ENCODE assay signal across 9 mouse cellular contexts in genomic region chr13:55178556-55178955, GRCm38 (mm10). TPM values are rescaled to one million over a fixed set of nuclear protein-coding genes. Genes with fewer than 3 reads are reported as not detected.
DNase-seq lines count a peak whose midpoint lies in the region; ATAC-seq and TF ChIP-seq lines count a peak whose summit lies in the region.
"Had no signal": no experiment of that assay in that cellular context is flagged by ENCODE, and none has a peak within 500 bp of the region (broad histone marks: within the 10 kb centered on the region; RNA-seq: fewer than 3 reads in every experiment).

No protein-coding gene starts in this region.

- no peak for TF ChIP-seq POLR2A in cerebellum, adult 2 months (IDR thresholded peaks at IDR 0.05; ENCODE audit: borderline replicate concordance, insufficient read depth, low read length)
- no peak for TF ChIP-seq POLR2A in kidney, adult 2 months (IDR thresholded peaks at IDR 0.05; ENCODE audit: low read depth, low read length)

- H3K9ac ChIP-seq in ES-E14 (ENCODE audit: insufficient read depth, low read depth, low read length, poor library complexity, severe bottlenecking): no peak overlapping the region
- H3K9ac ChIP-seq in forebrain, postnatal 0 days: no peak overlapping the region
- no peak overlapping the region for H3K9ac ChIP-seq in limb, embryonic 11.5 days (ENCODE audit: low read length)
- no peak overlapping the region for H3K9ac ChIP-seq in stomach, postnatal 0 days (ENCODE audit: low read length)

- H3K36me3 ChIP-seq in ES-E14 (ENCODE audit: control insufficient read depth, insufficient read depth, low read length, poor library complexity, severe bottlenecking): no peaks in the 10 kb centered on the region
- no peaks in the 10 kb centered on the region for H3K36me3 ChIP-seq in forebrain, postnatal 0 days (ENCODE audit: insufficient read depth)
- H3K36me3 ChIP-seq in kidney, adult 2 months (ENCODE audit: control insufficient read depth, insufficient read depth, low read length): no peaks in the 10 kb centered on the region
- no peaks in the 10 kb centered on the region for H3K36me3 ChIP-seq in limb, embryonic 11.5 days (ENCODE audit: control insufficient read depth, insufficient read depth, low read length)
- no peaks in the 10 kb centered on the region for H3K36me3 ChIP-seq in stomach, postnatal 0 days (ENCODE audit: control insufficient read depth, insufficient read depth, low read length)

- no peaks in the 10 kb centered on the region for H3K27me3 ChIP-seq in cerebellum, adult 2 months (ENCODE audit: control insufficient read depth, insufficient read depth, low read length)
- no peaks in the 10 kb centered on the region for H3K27me3 ChIP-seq in forebrain, postnatal 0 days (ENCODE audit: insufficient read depth, low read length)
- H3K27me3 ChIP-seq in kidney, adult 2 months (replicated peaks; ENCODE audit: control insufficient read depth, insufficient read depth, low read length): no peaks in the 10 kb centered on the region
- H3K27me3 ChIP-seq in limb, embryonic 11.5 days (ENCODE audit: control insufficient read depth, insufficient read depth, low read length): no peaks in the 10 kb centered on the region
- no peaks in the 10 kb centered on the region for H3K27me3 ChIP-seq in stomach, postnatal 0 days (ENCODE audit: control insufficient read depth, insufficient read depth, low read length)

- WGBS in cerebellum, adult 2 months: 44% methylated on average over 2 of the region's 2 CpGs
- WGBS in forebrain, postnatal 0 days: 36% methylated on average over 2 of the region's 2 CpGs
- 41% methylated on average over 2 of the region's 2 CpGs for WGBS in kidney, adult 2 months
- WGBS in limb, embryonic 11.5 days: 31% methylated on average over 2 of the region's 2 CpGs
- WGBS in stomach, postnatal 0 days: 31% methylated on average over 2 of the region's 2 CpGs

- in situ Hi-C loops in ES-E14 (cut with MboI; ENCODE audit: low sequenced_read_pairs in 2 of 2, unreplicated experiment in 2 of 2): no loop called here

- ATAC-seq in forebrain, postnatal 0 days: no peak
- no peak for ATAC-seq in limb, embryonic 11.5 days (ENCODE audit: insufficient number of reproducible peaks, low FRiP score, low TSS enrichment, low read depth)
- ATAC-seq in monocyte, adult 5-6 weeks (replicated peaks; ENCODE audit: insufficient number of reproducible peaks, low FRiP score, low TSS enrichment, poor library complexity, severe bottlenecking): peak; percentile 60; the same call in 1 of the 2 replicates
- ATAC-seq in stomach, postnatal 0 days (ENCODE audit: low FRiP score, low TSS enrichment): peak; percentile 19; the same call in 1 of the 2 replicates

- H3K4me3 ChIP-seq in ES-E14 (ENCODE audit: insufficient read depth in 1 of 2, low read depth in 1 of 2, low read length in 2 of 2, poor library complexity in 1 of 2, severe bottlenecking in 1 of 2): no peak overlapping the region
- no peak overlapping the region for H3K4me3 ChIP-seq in cerebellum, adult 2 months (replicated peaks; ENCODE audit: insufficient read depth, low read depth, low read length)
- H3K4me3 ChIP-seq in forebrain, postnatal 0 days (ENCODE audit: low read depth, low read length): no peak overlapping the region
- no peak overlapping the region for H3K4me3 ChIP-seq in kidney, adult 2 months (ENCODE audit: insufficient read depth, low read depth, low read length)
- no peak overlapping the region for H3K4me3 ChIP-seq in limb, embryonic 11.5 days (ENCODE audit: low read depth, low read length)
- no peak overlapping the region for H3K4me3 ChIP-seq in stomach, postnatal 0 days (ENCODE audit: low read depth, low read length)

- H3K4me1 ChIP-seq in ES-E14 (ENCODE audit: control insufficient read depth in 2 of 2, insufficient read depth in 2 of 2, low read length in 2 of 2, poor library complexity in 1 of 2): peaks cover 2 to 11% of the 10 kb centered on the region in 2 experiments
- H3K4me1 ChIP-seq in cerebellum, adult 2 months (ENCODE audit: control insufficient read depth, insufficient read depth, low read length): peaks cover 6% of the 10 kb centered on the region
- no peaks in the 10 kb centered on the region for H3K4me1 ChIP-seq in forebrain, postnatal 0 days (ENCODE audit: insufficient read depth)
- H3K4me1 ChIP-seq in kidney, adult 2 months (ENCODE audit: control insufficient read depth, insufficient read depth, low read length): no peaks in the 10 kb centered on the region
- no peaks in the 10 kb centered on the region for H3K4me1 ChIP-seq in limb, embryonic 11.5 days (ENCODE audit: control insufficient read depth, insufficient read depth, low read length)
- no peaks in the 10 kb centered on the region for H3K4me1 ChIP-seq in stomach, postnatal 0 days (replicated peaks; ENCODE audit: control insufficient read depth, insufficient read depth)

- H3K4me2 ChIP-seq in forebrain, postnatal 0 days (ENCODE audit: low read depth): no peak overlapping the region
- no peak overlapping the region for H3K4me2 ChIP-seq in limb, embryonic 11.5 days (ENCODE audit: low read depth, severe bottlenecking)
- no peak overlapping the region for H3K4me2 ChIP-seq in stomach, postnatal 0 days (replicated peaks; ENCODE audit: low read depth)

- DNase-seq in 3134 (ENCODE audit: extremely low read depth, insufficient read length, low spot score): peak; percentile 32
- DNase-seq in ES-E14 (ENCODE audit: low read depth, low spot score): peak; percentile 84
- peak; percentile 65 to 76 for DNase-seq in cerebellum, adult 2 months
- DNase-seq in forebrain, postnatal 0 days: peak; percentile 86
- peak; percentile 85 for DNase-seq in kidney, adult 2 months
- DNase-seq in limb, embryonic 11.5 days (ENCODE audit: low spot score): peak; percentile 84
- DNase-seq in stomach, postnatal 0 days (ENCODE audit: low spot score): peak; percentile 81

- H3K27ac ChIP-seq in ES-E14 (ENCODE audit: insufficient read depth, low read depth, low read length, poor library complexity, severe bottlenecking): no peak overlapping the region
- H3K27ac ChIP-seq in cerebellum, adult 2 months (ENCODE audit: insufficient read depth, low read length): no peak overlapping the region
- no peak overlapping the region for H3K27ac ChIP-seq in forebrain, postnatal 0 days (ENCODE audit: low read depth, low read length)
- no peak overlapping the region for H3K27ac ChIP-seq in kidney, adult 2 months (ENCODE audit: insufficient read depth, low read depth, low read length)
- H3K27ac ChIP-seq in limb, embryonic 11.5 days (replicated peaks; ENCODE audit: low read depth, low read length): no peak overlapping the region
- no peak overlapping the region for H3K27ac ChIP-seq in stomach, postnatal 0 days (replicated peaks)

- TF ChIP-seq CTCF in cerebellum, adult 2 months (IDR thresholded peaks at IDR 0.05; ENCODE audit: borderline replicate concordance, insufficient read depth, low read depth, low read length): peak; percentile 90
- TF ChIP-seq CTCF in forebrain, postnatal 0 days (IDR thresholded peaks at IDR 0.05; ENCODE audit: low read depth): peak; percentile 91
- TF ChIP-seq CTCF in kidney, adult 2 months (conservative IDR thresholded peaks at IDR 0.05; ENCODE audit: insufficient read depth, insufficient read length, low read depth, low read length): peak; percentile 93
- peak; percentile 91 for TF ChIP-seq CTCF in stomach, postnatal 0 days (IDR thresholded peaks at IDR 0.05; ENCODE audit: low read depth)

- no peak for TF ChIP-seq EP300 in stomach, postnatal 0 days (optimal IDR thresholded peaks at IDR 0.05)

- no peaks in the 10 kb centered on the region for H3K9me3 ChIP-seq in ES-E14 (ENCODE audit: control insufficient read depth, insufficient read depth, low read depth, low read length)
- no peaks in the 10 kb centered on the region for H3K9me3 ChIP-seq in forebrain, postnatal 0 days (ENCODE audit: low read length)
- no peaks in the 10 kb centered on the region for H3K9me3 ChIP-seq in limb, embryonic 11.5 days (ENCODE audit: control insufficient read depth, low read length)
- no peaks in the 10 kb centered on the region for H3K9me3 ChIP-seq in stomach, postnatal 0 days (ENCODE audit: control insufficient read depth, low read length)

TF ChIP-seq in ES-E14, 5 proteins besides CTCF, POLR2A, EP300 and RAD21:
- TF ChIP-seq MAFK (IDR thresholded peaks at IDR 0.05; ENCODE audit: insufficient read depth, low read depth, low read length) (no peak), HCFC1 (IDR thresholded peaks at IDR 0.05; ENCODE audit: borderline replicate concordance, insufficient read depth, low read length) (no peak), CHD2 (IDR thresholded peaks at IDR 0.05; ENCODE audit: low read depth, low read length) (no peak), ZNF384 (IDR thresholded peaks at IDR 0.05; ENCODE audit: low read depth, low read length) (no peak), ZC3H11A (IDR thresholded peaks at IDR 0.05; ENCODE audit: borderline replicate concordance, low read depth, low read length) (peak; percentile 40; the same call in 1 of the 2 replicates)

RNA-seq across cellular contexts. Expression of gene Fgfr4, which starts 26.1 kb away (rescaled TPM):
- total RNA-seq in ES-E14 (2012; rRNA removed): 1.8 and 2.4 TPM in 2 replicates
- 0.05 and 0.16 TPM in 2 replicates for polyA plus RNA-seq in cerebellum, adult 2 months (2012; rRNA removed)
- 0.08 and 0.19 TPM in 2 replicates for total RNA-seq in forebrain, postnatal 0 days (2014; rRNA removed)
- 0.33 and 0.40 TPM in 2 replicates for polyA plus RNA-seq in forebrain, postnatal 0 days (2015; fragmentation: Nextera tagmentation; extraction: Ambion mirVana)
- polyA plus RNA-seq in kidney, adult 2 months (2012; rRNA removed): 35.3 and 43.5 TPM in 2 replicates
- 3.9 and 4.4 TPM in 2 replicates for polyA plus RNA-seq in limb, embryonic 11.5 days (2014; fragmentation: Nextera tagmentation; extraction: Ambion mirVana)
- total RNA-seq in monocyte, adult 5-6 weeks (2017): not detected in 3 replicates
- polyA plus RNA-seq in stomach, postnatal 0 days (2015; fragmentation: Nextera tagmentation; extraction: Ambion mirVana): 1.4 and 1.6 TPM in 2 replicates

RNA-seq across cellular contexts. Expression of gene Nsd1, which starts 31.0 kb away (rescaled TPM):
- total RNA-seq in ES-E14 (2012; rRNA removed): 120 and 135 TPM in 2 replicates
- 47.5 and 49.5 TPM in 2 replicates for polyA plus RNA-seq in cerebellum, adult 2 months (2012; rRNA removed)
- total RNA-seq in forebrain, postnatal 0 days (2014; rRNA removed): 81.2 and 104 TPM in 2 replicates
- 37.5 and 48.2 TPM in 2 replicates for polyA plus RNA-seq in forebrain, postnatal 0 days (2015; fragmentation: Nextera tagmentation; extraction: Ambion mirVana)
- polyA plus RNA-seq in kidney, adult 2 months (2012; rRNA removed): 17.6 and 19.6 TPM in 2 replicates
- 69.0 and 70.0 TPM in 2 replicates for polyA plus RNA-seq in limb, embryonic 11.5 days (2014; fragmentation: Nextera tagmentation; extraction: Ambion mirVana)
- 102 to 173 TPM (median 158 TPM) in 3 replicates for total RNA-seq in monocyte, adult 5-6 weeks (2017)
- polyA plus RNA-seq in stomach, postnatal 0 days (2015; fragmentation: Nextera tagmentation; extraction: Ambion mirVana): 33.7 and 35.0 TPM in 2 replicates

RNA-seq across cellular contexts. Expression of gene Gm17617, which starts 45.2 kb away (rescaled TPM):
- not detected in 2 replicates for total RNA-seq in ES-E14 (2012; rRNA removed)
- not detected in 2 replicates for polyA plus RNA-seq in cerebellum, adult 2 months (2012; rRNA removed)
- total RNA-seq in forebrain, postnatal 0 days (2014; rRNA removed): not detected in 2 replicates
- not detected in 2 replicates for polyA plus RNA-seq in forebrain, postnatal 0 days (2015; fragmentation: Nextera tagmentation; extraction: Ambion mirVana)
- not detected in 2 replicates for polyA plus RNA-seq in kidney, adult 2 months (2012; rRNA removed)
- not detected in 2 replicates for polyA plus RNA-seq in limb, embryonic 11.5 days (2014; fragmentation: Nextera tagmentation; extraction: Ambion mirVana)
- not detected in 3 replicates for total RNA-seq in monocyte, adult 5-6 weeks (2017)
- not detected in 2 replicates for polyA plus RNA-seq in stomach, postnatal 0 days (2015; fragmentation: Nextera tagmentation; extraction: Ambion mirVana)
- polyA plus RNA-seq: stomach, embryonic 16.5 days had no signal

Comparison
In these comparisons a context has a peak if more than half of its experiments do, and no peak if none do; other contexts are left out.
1. DNase-seq: peak in every context shown above with its lines; median percentile 86 in forebrain, postnatal 0 days; 85 in kidney, adult 2 months; 84 in ES-E14; 84 in limb, embryonic 11.5 days; 81 in stomach, postnatal 0 days; 70 in cerebellum, adult 2 months; 32 in 3134.
2. ATAC-seq: peak in monocyte, adult 5-6 weeks (single experiment) and stomach, postnatal 0 days (single experiment); none in forebrain, postnatal 0 days (single experiment) and limb, embryonic 11.5 days (single experiment).
3. Peak in every context shown above with its lines, with median percentiles within 50 percentile points of each other: CTCF ChIP-seq.